Comparison of ENCODE assay signal across 8 mouse cellular contexts in the genomic region with DNA sequence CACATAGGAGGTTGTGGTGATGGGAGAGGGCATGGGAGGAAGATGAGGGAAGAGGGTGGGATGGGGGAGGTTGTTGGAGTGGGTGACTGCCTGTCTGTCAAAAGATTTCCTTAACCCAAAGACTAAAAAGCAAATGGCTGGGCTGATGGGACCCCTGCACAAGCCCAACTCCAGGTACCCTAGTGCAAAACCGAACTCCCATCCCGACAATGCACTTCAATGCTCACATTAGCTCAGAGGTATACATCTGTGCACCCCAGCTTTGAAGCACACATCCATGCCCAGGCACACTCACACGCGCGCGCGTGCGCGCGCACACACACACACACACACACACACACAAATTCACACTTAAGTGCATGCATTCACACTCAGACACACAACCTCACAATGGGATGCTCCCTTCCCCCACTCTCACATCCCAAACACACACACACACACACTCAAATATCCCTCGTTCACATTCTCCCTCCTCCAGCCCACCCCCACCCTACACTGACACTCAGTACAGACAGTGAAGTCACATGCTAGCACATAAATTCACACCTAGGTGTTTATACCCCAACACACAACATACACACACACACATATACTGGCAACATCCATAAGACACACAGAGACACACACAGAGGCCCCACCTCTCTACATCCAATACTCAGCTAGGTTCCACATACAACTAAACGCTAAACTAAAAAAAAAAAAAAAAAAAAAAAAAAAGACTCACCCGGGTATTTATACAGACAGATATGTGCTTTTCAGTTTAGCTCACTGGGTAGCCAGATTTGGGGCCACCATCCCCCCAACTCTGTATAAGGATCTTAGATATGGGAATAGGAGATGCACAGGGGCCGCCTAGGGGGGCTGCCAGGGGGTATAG. TPM values are rescaled to one million over a fixed set of nuclear protein-coding genes. Genes with fewer than 3 reads are reported as not detected.
DNase-seq lines count a peak whose midpoint lies in the region; ATAC-seq lines count a peak whose summit lies in the region.

No protein-coding gene starts in this region.

- ATAC-seq in forebrain, embryonic 16.5 days: no peak
- no peak for ATAC-seq in liver, embryonic 12.5 days
- ATAC-seq in monocyte, adult 5-6 weeks (replicated peaks; ENCODE audit: insufficient number of reproducible peaks, low FRiP score, low TSS enrichment, poor library complexity, severe bottlenecking): no peak

- H3K4me2 ChIP-seq in forebrain, embryonic 16.5 days (ENCODE audit: low read length): no peak overlapping the region; the same call in none of the 2 replicates
- peak overlapping the region; percentile 36 for H3K4me2 ChIP-seq in liver, embryonic 12.5 days

- H3K27me3 ChIP-seq in forebrain, embryonic 10.5 days (ENCODE audit: poor library complexity, severe bottlenecking): peaks cover 49% of the 10 kb centered on the region
- H3K27me3 ChIP-seq in forebrain, embryonic 16.5 days (replicated peaks; ENCODE audit: control insufficient read depth, insufficient read depth, low read length): no peaks in the 10 kb centered on the region
- H3K27me3 ChIP-seq in liver, embryonic 12.5 days (replicated peaks): peaks cover 93% of the 10 kb centered on the region

- WGBS in forebrain, embryonic 10.5 days: 73% methylated on average over 14 of the region's 14 CpGs
- WGBS in forebrain, embryonic 16.5 days: 79% methylated on average over 14 of the region's 14 CpGs
- 64% methylated on average over 14 of the region's 14 CpGs for WGBS in liver, embryonic 12.5 days (ENCODE audit: insufficient replicate concordance)

- peak overlapping the region; percentile 84 for H3K27ac ChIP-seq in forebrain, embryonic 10.5 days
- H3K27ac ChIP-seq in forebrain, embryonic 16.5 days (ENCODE audit: low read length): no peak overlapping the region
- H3K27ac ChIP-seq in liver, embryonic 12.5 days: peak overlapping the region; percentile 59

- DNase-seq in forebrain, embryonic 10.5 days (ENCODE audit: extremely low spot score, low spot score): no peak
- peak; percentile 11 for DNase-seq in right cerebral cortex, postnatal 14 days
- no peak for DNase-seq in right cerebral cortex, postnatal 36 days (ENCODE audit: low spot score in 2 of 2)
- DNase-seq in spleen, postnatal 10 days (ENCODE audit: low spot score in 2 of 2): no peak
- no peak for DNase-seq in layer of hippocampus, adult 8-10 months (ENCODE audit: low spot score in 2 of 2)

- no peaks in the 10 kb centered on the region for H3K9me3 ChIP-seq in forebrain, embryonic 10.5 days
- no peaks in the 10 kb centered on the region for H3K9me3 ChIP-seq in forebrain, embryonic 16.5 days (ENCODE audit: control insufficient read depth, low read length)
- H3K9me3 ChIP-seq in liver, embryonic 12.5 days (replicated peaks): no peaks in the 10 kb centered on the region

- H3K36me3 ChIP-seq in forebrain, embryonic 10.5 days (replicated peaks): no peaks in the 10 kb centered on the region; the same call in 1 of the 2 replicates
- 0 out of 2 replicates have a peak, but pooled peaks cover 2% of the 10 kb centered on the region for H3K36me3 ChIP-seq in forebrain, embryonic 16.5 days (ENCODE audit: control insufficient read depth, insufficient read depth)
- H3K36me3 ChIP-seq in liver, embryonic 12.5 days: no peaks in the 10 kb centered on the region

- H3K4me3 ChIP-seq in forebrain, embryonic 10.5 days: peak overlapping the region; percentile 46
- H3K4me3 ChIP-seq in forebrain, embryonic 16.5 days (replicated peaks; ENCODE audit: low read length): no peak overlapping the region
- peak overlapping the region; percentile 30 for H3K4me3 ChIP-seq in liver, embryonic 12.5 days

- H3K4me1 ChIP-seq in forebrain, embryonic 10.5 days: peaks cover 73% of the 10 kb centered on the region
- peaks cover 17% of the 10 kb centered on the region for H3K4me1 ChIP-seq in forebrain, embryonic 16.5 days (replicated peaks; ENCODE audit: control insufficient read depth, insufficient read depth, low read length)
- H3K4me1 ChIP-seq in liver, embryonic 12.5 days: peaks cover 23% of the 10 kb centered on the region; the same call in 1 of the 2 replicates

- no peak overlapping the region for H3K9ac ChIP-seq in forebrain, embryonic 16.5 days (replicated peaks; ENCODE audit: low read depth, low read length)
- peak overlapping the region; percentile 54 for H3K9ac ChIP-seq in liver, embryonic 12.5 days

RNA-seq across cellular contexts. Expression of a gene that starts 31.1 kb away (rescaled TPM):
- polyA plus RNA-seq in forebrain, embryonic 10.5 days (2016; fragmentation: Nextera tagmentation; extraction: Ambion mirVana): 529 and 531 TPM in 2 replicates
- polyA plus RNA-seq in forebrain, embryonic 16.5 days (2015; fragmentation: Nextera tagmentation; extraction: Ambion mirVana): 362 and 368 TPM in 2 replicates
- 214 and 218 TPM in 2 replicates for polyA plus RNA-seq in liver, embryonic 12.5 days (2016; fragmentation: Nextera tagmentation; extraction: Ambion mirVana)
- total RNA-seq in monocyte, adult 5-6 weeks (2017): 108 to 121 TPM (median 114 TPM) in 3 replicates
- 100 to 1,000 TPM; 192 to 208 (median 196) TPM for total RNA-seq in layer of hippocampus, adult 8-10 months (2022)

RNA-seq across cellular contexts. Expression of a gene that starts 31.8 kb away (rescaled TPM):
- polyA plus RNA-seq in forebrain, embryonic 10.5 days (2016; fragmentation: Nextera tagmentation; extraction: Ambion mirVana): 16.6 and 17.4 TPM in 2 replicates
- polyA plus RNA-seq in forebrain, embryonic 16.5 days (2015; fragmentation: Nextera tagmentation; extraction: Ambion mirVana): 29.4 and 29.8 TPM in 2 replicates
- 13.0 and 14.4 TPM in 2 replicates for polyA plus RNA-seq in liver, embryonic 12.5 days (2016; fragmentation: Nextera tagmentation; extraction: Ambion mirVana)
- total RNA-seq in monocyte, adult 5-6 weeks (2017): 55.3 to 73.2 TPM (median 60.2 TPM) in 3 replicates
- 10 to 100 TPM; 88.0 to 97.6 (median 92.3) TPM for total RNA-seq in layer of hippocampus, adult 8-10 months (2022)

RNA-seq across cellular contexts. Expression of a gene that starts 33.2 kb away (rescaled TPM):
- polyA plus RNA-seq in forebrain, embryonic 10.5 days (2016; fragmentation: Nextera tagmentation; extraction: Ambion mirVana): 57.7 and 70.3 TPM in 2 replicates
- 64.3 and 64.6 TPM in 2 replicates for polyA plus RNA-seq in forebrain, embryonic 16.5 days (2015; fragmentation: Nextera tagmentation; extraction: Ambion mirVana)
- 24.8 and 27.1 TPM in 2 replicates for polyA plus RNA-seq in liver, embryonic 12.5 days (2016; fragmentation: Nextera tagmentation; extraction: Ambion mirVana)
- total RNA-seq in monocyte, adult 5-6 weeks (2017): 47.7 to 111 TPM (median 96.8 TPM) in 3 replicates
- 100 to 1,000 TPM in 1 of 4 experiments, 10 to 100 TPM in 3; 82.9 to 103 (median 90.5) TPM for total RNA-seq in layer of hippocampus, adult 8-10 months (2022)

RNA-seq across cellular contexts. Expression of a gene that starts 34.2 kb away (rescaled TPM):
- polyA plus RNA-seq in forebrain, embryonic 10.5 days (2016; fragmentation: Nextera tagmentation; extraction: Ambion mirVana): 7.8 and 9.7 TPM in 2 replicates
- polyA plus RNA-seq in forebrain, embryonic 16.5 days (2015; fragmentation: Nextera tagmentation; extraction: Ambion mirVana): 26.9 and 38.4 TPM in 2 replicates
- polyA plus RNA-seq in liver, embryonic 12.5 days (2016; fragmentation: Nextera tagmentation; extraction: Ambion mirVana): 2.4 and 3.1 TPM in 2 replicates
- total RNA-seq in monocyte, adult 5-6 weeks (2017): not detected in 3 replicates
- total RNA-seq in layer of hippocampus, adult 8-10 months (2022): 1,000 to 10,000 TPM; 1,146 to 1,253 (median 1,200) TPM

RNA-seq across cellular contexts. Expression of a gene that starts 59.0 kb away (rescaled TPM):
- 83.6 and 91.4 TPM in 2 replicates for polyA plus RNA-seq in forebrain, embryonic 10.5 days (2016; fragmentation: Nextera tagmentation; extraction: Ambion mirVana)
- polyA plus RNA-seq in forebrain, embryonic 16.5 days (2015; fragmentation: Nextera tagmentation; extraction: Ambion mirVana): 93.9 and 108 TPM in 2 replicates
- polyA plus RNA-seq in liver, embryonic 12.5 days (2016; fragmentation: Nextera tagmentation; extraction: Ambion mirVana): 39.9 and 42.0 TPM in 2 replicates
- total RNA-seq in monocyte, adult 5-6 weeks (2017): 23.0 to 35.3 TPM (median 26.8 TPM) in 3 replicates
- 10 to 100 TPM; 48.6 to 60.0 (median 54.5) TPM for total RNA-seq in layer of hippocampus, adult 8-10 months (2022)
